ENCODE assay signal across 9 mouse cellular contexts in genomic region chr4:141477681-141478102, GRCm38 (mm10). TPM values are rescaled to one million over a fixed set of nuclear protein-coding genes. Genes with fewer than 3 reads are reported as not detected.
A peak's percentile ranks its signal among the peaks of the same experiment; 100 is the strongest.
DNase-seq lines count a peak whose midpoint lies in the region; ATAC-seq lines count a peak whose summit lies in the region.
"Had no signal": no experiment of that assay in that cellular context is flagged by ENCODE, and none has a peak within 500 bp of the region (broad histone marks: within the 10 kb centered on the region; RNA-seq: fewer than 3 reads in every experiment).

No protein-coding gene starts in this region.

- no peaks in the 10 kb centered on the region for H3K27me3 ChIP-seq in kidney, embryonic 14.5 days (ENCODE audit: control insufficient read depth, insufficient read depth, low read length)
- no peaks in the 10 kb centered on the region for H3K27me3 ChIP-seq in intestine, embryonic 16.5 days (replicated peaks; ENCODE audit: control insufficient read depth, insufficient read depth, low read length)
- no peaks in the 10 kb centered on the region for H3K27me3 ChIP-seq in splenic B cell, adult 2 months (ENCODE audit: control insufficient read depth, insufficient read depth, low read length, poor library complexity, severe bottlenecking)

- peaks cover 90% of the 10 kb centered on the region for H3K36me3 ChIP-seq in kidney, embryonic 14.5 days (ENCODE audit: control insufficient read depth, insufficient read depth, low read length)
- peaks cover 64% of the 10 kb centered on the region for H3K36me3 ChIP-seq in intestine, embryonic 16.5 days (ENCODE audit: control insufficient read depth, insufficient read depth, low read length)
- H3K36me3 ChIP-seq in splenic B cell, adult 2 months (ENCODE audit: control insufficient read depth, insufficient read depth, low read length, poor library complexity, severe bottlenecking) = peaks cover 3% of the 10 kb centered on the region

- H3K27ac ChIP-seq in kidney, embryonic 14.5 days (ENCODE audit: low read depth, low read length) = no peak overlapping the region
- peak overlapping the region; percentile 67 for H3K27ac ChIP-seq in brown adipose tissue, adult 24 weeks (replicated peaks; ENCODE audit: low read depth, low read length)
- peak overlapping the region; percentile 81 for H3K27ac ChIP-seq in intestine, embryonic 16.5 days (ENCODE audit: low read length)

- peak; percentile 65 for DNase-seq in kidney, postnatal 10 days
- peak; percentile 53 to 62 for DNase-seq in frontal cortex, postnatal 14 days (ENCODE audit: low spot score in 2 of 2)
- DNase-seq in lung, postnatal 14 days = peak; percentile 55
- DNase-seq in splenic B cell, adult 2 months (ENCODE audit: low read depth, low spot score) = peak; percentile 96
- no peak for DNase-seq in MN1 (ENCODE audit: low spot score)

- no peak overlapping the region for H3K4me2 ChIP-seq in kidney, embryonic 14.5 days (replicated peaks; ENCODE audit: low read depth, low read length)
- H3K4me2 ChIP-seq in intestine, embryonic 16.5 days (ENCODE audit: low read depth, low read length) = no peak overlapping the region

- no peak overlapping the region for H3K4me3 ChIP-seq in kidney, embryonic 14.5 days (ENCODE audit: low read length)
- no peak overlapping the region for H3K4me3 ChIP-seq in brown adipose tissue, adult 24 weeks (ENCODE audit: insufficient read depth, low read depth, low read length)
- H3K4me3 ChIP-seq in intestine, embryonic 16.5 days (ENCODE audit: low read length) = no peak overlapping the region

- H3K9me3 ChIP-seq in kidney, embryonic 14.5 days (ENCODE audit: control insufficient read depth, low read length) = no peaks in the 10 kb centered on the region
- no peaks in the 10 kb centered on the region for H3K9me3 ChIP-seq in intestine, embryonic 16.5 days (ENCODE audit: control insufficient read depth, low read length)

- no peak for ATAC-seq in kidney, embryonic 14.5 days (ENCODE audit: low FRiP score, low TSS enrichment)
- peak; percentile 70; the same call in 1 of the 2 replicates for ATAC-seq in intestine, embryonic 16.5 days

- WGBS in kidney, embryonic 14.5 days = 95% methylated on average over 16 of the region's 16 CpGs
- WGBS in intestine, embryonic 16.5 days = 57% methylated on average over 16 of the region's 16 CpGs

- no peak overlapping the region for H3K9ac ChIP-seq in kidney, embryonic 14.5 days (ENCODE audit: low read depth, low read length)
- H3K9ac ChIP-seq in intestine, embryonic 16.5 days (ENCODE audit: low read depth, low read length) = no peak overlapping the region; the same call in 1 of the 2 replicates

- H3K4me1 ChIP-seq in kidney, embryonic 14.5 days (ENCODE audit: control insufficient read depth, insufficient read depth, low read length) = no peaks in the 10 kb centered on the region
- no peaks in the 10 kb centered on the region for H3K4me1 ChIP-seq in brown adipose tissue, adult 24 weeks (ENCODE audit: control insufficient read depth, insufficient read depth, insufficient read length, low read length)
- peaks cover 8% of the 10 kb centered on the region; the same call in 1 of the 2 replicates for H3K4me1 ChIP-seq in intestine, embryonic 16.5 days (ENCODE audit: control insufficient read depth, insufficient read depth, low read length)

RNA-seq across cellular contexts. Expression of gene Zbtb17, which starts 33.2 kb away (rescaled TPM):
- 28.0 and 37.3 TPM in 2 replicates for polyA plus RNA-seq in kidney, embryonic 14.5 days (2014; fragmentation: Nextera tagmentation; extraction: Ambion mirVana)
- polyA plus RNA-seq in brown adipose tissue, adult 24 weeks (2012; ENCODE audit: insufficient read depth, insufficient read length, missing spikeins) = 5.1 and 7.9 TPM in 2 replicates
- polyA plus RNA-seq in intestine, embryonic 16.5 days (2015; fragmentation: Nextera tagmentation; extraction: Ambion mirVana) = 21.5 and 27.2 TPM in 2 replicates

RNA-seq across cellular contexts. Expression of gene Srarp, which starts 41.8 kb away (rescaled TPM):
- not detected in 2 replicates for polyA plus RNA-seq in kidney, embryonic 14.5 days (2014; fragmentation: Nextera tagmentation; extraction: Ambion mirVana)
- polyA plus RNA-seq in brown adipose tissue, adult 24 weeks (2012; ENCODE audit: insufficient read depth, insufficient read length, missing spikeins) = not detected in 2 replicates
- polyA plus RNA-seq in intestine, embryonic 16.5 days (2015; fragmentation: Nextera tagmentation; extraction: Ambion mirVana) = not detected in 2 replicates
- polyA plus RNA-seq: limb, embryonic 11.5 days had no signal

RNA-seq across cellular contexts. Expression of gene Hspb7, which starts 57.1 kb away (rescaled TPM):
- polyA plus RNA-seq in kidney, embryonic 14.5 days (2014; fragmentation: Nextera tagmentation; extraction: Ambion mirVana) = 0.09 TPM in 1 of 2 replicates, not detected in the other
- 3.5 and 3.8 TPM in 2 replicates for polyA plus RNA-seq in brown adipose tissue, adult 24 weeks (2012; ENCODE audit: insufficient read depth, insufficient read length, missing spikeins)
- polyA plus RNA-seq in intestine, embryonic 16.5 days (2015; fragmentation: Nextera tagmentation; extraction: Ambion mirVana) = 5.3 and 6.6 TPM in 2 replicates
